Mouse (Mus musculus) bone marrow, adult 2 months (tissue): ENCODE data around the gene Gm525.

Source experiments
- CTCF ChIP-seq: fragments of 200-500 bp; IDR thresholded peaks from 2 replicates; pipeline ENCODE4 v1.5.1; 2011; ENCODE audit warnings: low read length, control low read depth; ENCODE audit not compliant: control insufficient read depth, insufficient read depth
- POLR2A ChIP-seq: fragments of 200-500 bp; IDR thresholded peaks from 2 replicates; pipeline ENCODE4 v1.6.1; 2011; ENCODE audit warnings: low read depth, mild to moderate bottlenecking, control low read depth, low read length, borderline replicate concordance; ENCODE audit not compliant: control insufficient read depth

- TF ChIP-seq POLR2A (no peak), CTCF (no peak)
Measured at GRCm38 (mm10) chr11:89105211-89105610, 31.6 kb downstream of the Gm525 start.
